Mouse (Mus musculus) frontal cortex, adult (tissue): ENCODE results near the gene Bmp8b.
A peak's percentile ranks its signal among the peaks of the same experiment; 100 is the strongest.
"Not testable (repeated sequence)": the region's sequence is repeated elsewhere in the genome, so short reads cannot be mapped to it uniquely, and the experiment has no call there.

Experiments used
- ATAC-seq: cut with Nextera tagmentation; 2 replicates; pipeline ENCODE4 v1.9.2; 2017; ENCODE audit warnings: mild to moderate bottlenecking, moderate library complexity, mixed read lengths; ENCODE audit not compliant: low TSS enrichment

Bmp8b gene

GRCm38 (mm10) chr4:123104651-123105450 is at the start of gene Bmp8b:
Gene Bmp8b, plus strand, starts transcription at chr4:123105165.
- ATAC-seq: no peak

GRCm38 (mm10) chr4:123056560-123057109 is 48.3 kb upstream of the Bmp8b start:
- ATAC-seq: no peak

GRCm38 (mm10) chr4:123057957-123058356 is 47.0 kb upstream of the Bmp8b start:
- ATAC-seq: no peak

GRCm38 (mm10) chr4:123061744-123062143 is 43.2 kb upstream of the Bmp8b start:
- no peak for ATAC-seq

GRCm38 (mm10) chr4:123068646-123069045 is 36.3 kb upstream of the Bmp8b start:
- no peak for ATAC-seq

- ATAC-seq: peak; percentile 72; the same call in 1 of the 2 replicates
Observed at GRCm38 (mm10) chr4:123071266-123071966, 33.5 kb upstream of the Bmp8b start.

- ATAC-seq: no peak
Observed at GRCm38 (mm10) chr4:123076928-123077327, 28.0 kb upstream of the Bmp8b start.

- no peak for ATAC-seq
Observed at GRCm38 (mm10) chr4:123078231-123078630, 26.7 kb upstream of the Bmp8b start.

- no peak for ATAC-seq
Observed at GRCm38 (mm10) chr4:123080791-123081190, 24.2 kb upstream of the Bmp8b start.

GRCm38 (mm10) chr4:123082283-123083163 is 22.4 kb upstream of the Bmp8b start:
- ATAC-seq: peak; percentile 55; the same call in 1 of the 2 replicates

- no peak for ATAC-seq
Observed at GRCm38 (mm10) chr4:123083323-123083902, 21.6 kb upstream of the Bmp8b start.

GRCm38 (mm10) chr4:123085290-123085689 is 19.7 kb upstream of the Bmp8b start:
- no peak for ATAC-seq

- ATAC-seq: no peak
Observed at GRCm38 (mm10) chr4:123086381-123086780, 18.6 kb upstream of the Bmp8b start.

- no peak for ATAC-seq
Observed at GRCm38 (mm10) chr4:123092621-123093020, 12.3 kb upstream of the Bmp8b start.

GRCm38 (mm10) chr4:123093064-123093776 is 11.7 kb upstream of the Bmp8b start:
- ATAC-seq: no peak

- ATAC-seq: no peak
Observed at GRCm38 (mm10) chr4:123093869-123094268, 11.1 kb upstream of the Bmp8b start.

GRCm38 (mm10) chr4:123105451-123105790 is 456 bp downstream of the Bmp8b start:
- ATAC-seq: no peak

GRCm38 (mm10) chr4:123105929-123106328 is 964 bp downstream of the Bmp8b start:
- not testable (repeated sequence) for ATAC-seq

GRCm38 (mm10) chr4:123106864-123107263 is 1.9 kb downstream of the Bmp8b start:
- no peak for ATAC-seq

- no peak for ATAC-seq
Observed at GRCm38 (mm10) chr4:123108056-123108455, 3.1 kb downstream of the Bmp8b start.

GRCm38 (mm10) chr4:123110751-123111150 is 5.8 kb downstream of the Bmp8b start:
- peak; percentile 65 for ATAC-seq
